Mouse (Mus musculus) stomach, embryonic 15.5 days (tissue): ENCODE measurements at regions not wholly inside any gene's neighbourhood (a gene's known extent, or its start where the extent isn't known, plus 50 kb on each side); places are given as distances from the start of the nearest gene placed in this dataset. TPM values are rescaled to one million over a fixed set of nuclear protein-coding genes. Genes with fewer than 3 reads are reported as not detected.

Experiments
- ATAC-seq: fragments of 200-750 bp; cut with Nextera tagmentation; 2 replicates; pipeline ENCODE4 v1.8.0; 2017; ENCODE audit warnings: low read depth, moderate number of reproducible peaks, moderate TSS enrichment; ENCODE audit not compliant: insufficient read depth, low FRiP score
- H3K27ac ChIP-seq: fragments of 300-500 bp; sonication (generic); 2 replicates; pipeline ENCODE4 v1.5.1; 2015; ENCODE audit warnings: mild to moderate bottlenecking, inconsistent platforms
- H3K27me3 ChIP-seq: fragments of 300-500 bp; sonication (generic); replicated peaks from 2 replicates; pipeline ENCODE4 v1.6.1; 2015; ENCODE audit warnings: inconsistent platforms
- H3K36me3 ChIP-seq: fragments of 300-500 bp; sonication (generic); 2 replicates; pipeline ENCODE4 v1.6.1; 2015; ENCODE audit warnings: inconsistent platforms
- H3K4me1 ChIP-seq: fragments of 300-500 bp; sonication (generic); 2 replicates; pipeline ENCODE4 v1.6.1; 2015; ENCODE audit warnings: inconsistent platforms
- H3K4me2 ChIP-seq: fragments of 300-500 bp; sonication (generic); 2 replicates; pipeline ENCODE4 v1.6.1; 2015; ENCODE audit warnings: mild to moderate bottlenecking, inconsistent platforms
- H3K4me3 ChIP-seq: fragments of 300-500 bp; sonication (generic); replicated peaks from 2 replicates; pipeline ENCODE4 v1.5.1; 2015; ENCODE audit warnings: inconsistent platforms
- H3K9ac ChIP-seq: fragments of 300-500 bp; sonication (generic); 2 replicates; pipeline ENCODE4 v1.6.1; 2015; ENCODE audit warnings: inconsistent platforms
- H3K9me3 ChIP-seq: fragments of 300-500 bp; sonication (generic); 2 replicates; pipeline ENCODE4 v1.6.1; 2016; ENCODE audit warnings: inconsistent platforms
- WGBS: fragments of 180-500 bp; shearing (Covaris S2); methylation state at CpG from one replicate; pipeline ENCODE4 v1.1.7; 2015; 5-methylcytosine and 5-hydroxymethylcytosine counted together
- microRNA-seq: library from miRNA; unstranded; fragments of <30 nt; microRNA quantifications from one replicate; pipeline ENCODE4, GENCODE M21; 2016

- 77% methylated on average over 1 of the region's 1 CpGs for WGBS
- Histone ChIP-seq H3K4me3 (no peak overlapping the region), H3K27me3 (no peaks in the 10 kb centered on the region), H3K4me1 (no peaks in the 10 kb centered on the region), H3K9me3 (no peaks in the 10 kb centered on the region), H3K4me2 (no peak overlapping the region), H3K27ac (no peak overlapping the region), H3K36me3 (no peaks in the 10 kb centered on the region), H3K9ac (no peak overlapping the region)
- no peak for ATAC-seq
Measured at GRCm38 (mm10) chr5:64747461-64747860, 55.7 kb upstream of the Klf3 start.

- 69% methylated on average over 14 of the region's 14 CpGs for WGBS
- Histone ChIP-seq H3K36me3 (no peaks in the 10 kb centered on the region), H3K4me2 (no peak overlapping the region), H3K9me3 (no peaks in the 10 kb centered on the region), H3K4me1 (no peaks in the 10 kb centered on the region), H3K27me3 (no peaks in the 10 kb centered on the region), H3K4me3 (no peak overlapping the region), H3K9ac (no peak overlapping the region), H3K27ac (peak overlapping the region; percentile 8; the same call in 1 of the 2 replicates)
- no peak for ATAC-seq
Measured at GRCm38 (mm10) chr5:64749415-64750166, 53.6 kb upstream of the Klf3 start.

GRCm38 (mm10) chr5:64750406-64750805, 52.8 kb upstream of the Klf3 start:
- H3K4me3 ChIP-seq: no peak overlapping the region
- no peaks in the 10 kb centered on the region for H3K4me1 ChIP-seq
- peak overlapping the region; percentile 8; the same call in 1 of the 2 replicates for H3K27ac ChIP-seq
- no peaks in the 10 kb centered on the region for H3K27me3 ChIP-seq
- H3K36me3 ChIP-seq: no peaks in the 10 kb centered on the region
- WGBS: 88% methylated on average over 3 of the region's 3 CpGs
- H3K9ac ChIP-seq: no peak overlapping the region
- ATAC-seq: no peak
- H3K4me2 ChIP-seq: no peak overlapping the region
- H3K9me3 ChIP-seq: no peaks in the 10 kb centered on the region

GRCm38 (mm10) chr5:64750976-64751656, 52.1 kb upstream of the Klf3 start:
- H3K4me2 ChIP-seq: no peak overlapping the region
- H3K4me1 ChIP-seq: no peaks in the 10 kb centered on the region
- H3K36me3 ChIP-seq: no peaks in the 10 kb centered on the region
- H3K27me3 ChIP-seq: no peaks in the 10 kb centered on the region
- no peaks in the 10 kb centered on the region for H3K9me3 ChIP-seq
- H3K27ac ChIP-seq: peak overlapping the region; percentile 44; the same call in 1 of the 2 replicates
- WGBS: 39% methylated on average over 7 of the region's 7 CpGs
- no peak for ATAC-seq
- no peak overlapping the region for H3K4me3 ChIP-seq
- H3K9ac ChIP-seq: no peak overlapping the region

GRCm38 (mm10) chr5:64753142-64753750, 49.9 kb upstream of the Klf3 start:
- Histone ChIP-seq H3K27ac (no peak overlapping the region), H3K9ac (no peak overlapping the region), H3K9me3 (no peaks in the 10 kb centered on the region), H3K36me3 (no peaks in the 10 kb centered on the region), H3K27me3 (no peaks in the 10 kb centered on the region), H3K4me3 (no peak overlapping the region), H3K4me1 (no peaks in the 10 kb centered on the region), H3K4me2 (no peak overlapping the region)
- WGBS: 56% methylated on average over 7 of the region's 7 CpGs
- ATAC-seq: no peak

Small RNA genes lying in the stretch of these regions (microRNA-seq; reads per million reads assigned to microRNA genes)
- gene Gm25306: not detected
